Mouse (Mus musculus): ENCODE results near the gene Krt32.

Gene Krt32

DNA sequence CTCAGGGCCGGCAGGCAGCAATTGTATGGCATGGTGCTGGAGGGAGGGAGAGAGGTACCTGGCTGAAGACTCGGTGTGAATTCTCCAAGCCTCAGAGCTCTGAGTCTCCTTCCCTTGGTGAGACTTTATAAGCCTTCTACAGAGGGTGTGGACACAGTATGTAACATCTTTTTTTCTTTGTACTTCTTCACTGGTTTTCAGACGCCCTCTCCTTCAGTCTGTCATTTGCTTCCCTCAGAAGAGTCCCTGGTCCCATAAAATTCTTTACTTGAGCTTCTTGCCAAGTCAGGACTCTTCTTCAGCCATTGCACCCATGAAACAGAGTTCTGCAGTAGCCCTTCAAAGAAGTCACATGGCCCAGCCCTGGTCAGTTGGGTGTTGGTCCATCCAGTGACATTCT, 37.6 kb downstream of the Krt32 start, which contains the start of gene Krt31:
TSS of gene Krt31 (minus strand) at position 101 of the 400 bp plus-strand sequence.
- DNase-seq (ENCODE audit: low spot score in 2 of 2): no peak

- DNase-seq (ENCODE audit: low spot score in 2 of 2): no peak
Measured at GRCm38 (mm10) chr11:100047193-100047592, 40.8 kb downstream of the Krt32 start.

DNA sequence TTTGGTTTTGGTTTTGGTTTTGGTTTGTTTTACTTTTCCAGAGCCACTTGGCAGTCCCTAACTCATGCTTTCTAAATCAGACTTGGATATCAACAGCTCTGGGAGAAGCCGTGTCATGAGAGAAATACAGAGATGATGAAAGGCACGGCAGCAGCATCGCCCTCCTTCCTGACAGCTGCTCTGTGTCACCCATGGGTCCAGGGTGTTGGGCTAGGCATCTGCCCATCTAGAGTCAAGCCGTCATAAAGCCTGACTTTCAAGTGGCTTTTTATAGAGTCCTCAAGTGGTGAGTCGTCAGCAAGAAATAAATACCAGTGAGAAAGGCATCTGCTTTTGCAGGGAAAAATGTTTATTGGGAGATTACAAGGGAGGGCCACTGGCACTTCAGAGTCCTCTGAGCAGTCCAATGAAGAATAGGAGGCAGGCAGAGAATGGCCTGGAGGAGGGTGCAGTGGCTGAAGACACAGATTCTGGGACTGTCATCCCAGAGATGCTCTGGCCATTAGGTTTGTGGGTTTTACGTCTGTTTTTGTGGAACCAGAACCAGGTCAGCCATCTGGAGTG, 41.6 kb downstream of the Krt32 start:
- DNase-seq (ENCODE audit: low spot score in 2 of 2): peak; percentile 1 to 9

- no peak for DNase-seq (ENCODE audit: low spot score in 2 of 2)
Measured at GRCm38 (mm10) chr11:100041454-100041853, 46.6 kb downstream of the Krt32 start, which contains the start of gene Krt34. Gene Krt34, minus strand, starts transcription at chr11:100041554.

Measured in frontal cortex, postnatal 36 days (tissue).